Mouse (Mus musculus) E14TG2a.4 (cell line): ENCODE data around the gene Bbx.

Experiments used
- H3K27me3 ChIP-seq: 2 replicates; pipeline ENCODE4 v1.6.1; 2014; ENCODE audit warnings: low read length, control low read depth; ENCODE audit not compliant: insufficient read depth
- H3K36me3 ChIP-seq: 2 replicates; pipeline ENCODE4 v1.6.1; 2014; ENCODE audit warnings: low read length, control low read depth; ENCODE audit not compliant: insufficient read depth
- H3K4me1 ChIP-seq: replicated peaks from 2 replicates; pipeline ENCODE4 v1.6.1; 2014; ENCODE audit warnings: low read depth, low read length, control low read depth
- H3K4me3 ChIP-seq: replicated peaks from 2 replicates; pipeline ENCODE4 v1.5.1; 2014; ENCODE audit warnings: mild to moderate bottlenecking, low read length
- H3K9me3 ChIP-seq: 2 replicates; pipeline ENCODE4 v1.6.1; 2014; ENCODE audit warnings: low read length, control low read depth
- CTCF ChIP-seq: conservative IDR thresholded peaks from 2 replicates; pipeline ENCODE4 v1.5.1; 2014; ENCODE audit warnings: low read length
- NANOG ChIP-seq: IDR thresholded peaks from 2 replicates; pipeline ENCODE4 v1.6.1; 2014; ENCODE audit warnings: borderline replicate concordance, low read length, mixed read lengths
- POU5F1 ChIP-seq: IDR thresholded peaks from 2 replicates; pipeline ENCODE4 v1.6.1; 2014; ENCODE audit warnings: low read length, borderline replicate concordance

Gene Bbx

DNA sequence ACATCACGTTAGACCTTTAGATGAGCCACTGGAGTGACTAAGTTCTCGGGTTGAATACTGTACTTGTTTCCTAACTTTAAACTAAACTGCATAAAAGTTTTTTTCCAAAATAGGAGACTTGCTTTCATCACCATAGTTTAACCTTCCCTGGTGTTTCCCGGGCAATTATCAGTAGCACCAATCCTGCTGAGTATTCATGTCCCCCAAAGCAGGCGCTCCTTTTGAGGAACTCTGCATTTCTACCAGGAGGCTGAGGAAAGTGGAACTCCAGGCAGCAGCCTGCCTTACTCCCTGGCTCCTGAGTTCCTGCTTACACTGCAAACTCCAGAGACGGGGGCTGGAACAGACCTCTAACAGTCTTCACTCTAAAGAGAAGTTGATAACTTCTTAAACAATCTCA, 65.6 kb downstream of the Bbx start:
- H3K36me3 ChIP-seq, result no peaks in the 10 kb centered on the region
- TF ChIP-seq CTCF (no peak), NANOG (no peak), POU5F1 (no peak)
- no peaks in the 10 kb centered on the region for H3K9me3 ChIP-seq
- H3K4me1 ChIP-seq, result peaks cover 15% of the 10 kb centered on the region
- H3K27me3 ChIP-seq, result no peaks in the 10 kb centered on the region
- H3K4me3 ChIP-seq, result no peak overlapping the region

DNA sequence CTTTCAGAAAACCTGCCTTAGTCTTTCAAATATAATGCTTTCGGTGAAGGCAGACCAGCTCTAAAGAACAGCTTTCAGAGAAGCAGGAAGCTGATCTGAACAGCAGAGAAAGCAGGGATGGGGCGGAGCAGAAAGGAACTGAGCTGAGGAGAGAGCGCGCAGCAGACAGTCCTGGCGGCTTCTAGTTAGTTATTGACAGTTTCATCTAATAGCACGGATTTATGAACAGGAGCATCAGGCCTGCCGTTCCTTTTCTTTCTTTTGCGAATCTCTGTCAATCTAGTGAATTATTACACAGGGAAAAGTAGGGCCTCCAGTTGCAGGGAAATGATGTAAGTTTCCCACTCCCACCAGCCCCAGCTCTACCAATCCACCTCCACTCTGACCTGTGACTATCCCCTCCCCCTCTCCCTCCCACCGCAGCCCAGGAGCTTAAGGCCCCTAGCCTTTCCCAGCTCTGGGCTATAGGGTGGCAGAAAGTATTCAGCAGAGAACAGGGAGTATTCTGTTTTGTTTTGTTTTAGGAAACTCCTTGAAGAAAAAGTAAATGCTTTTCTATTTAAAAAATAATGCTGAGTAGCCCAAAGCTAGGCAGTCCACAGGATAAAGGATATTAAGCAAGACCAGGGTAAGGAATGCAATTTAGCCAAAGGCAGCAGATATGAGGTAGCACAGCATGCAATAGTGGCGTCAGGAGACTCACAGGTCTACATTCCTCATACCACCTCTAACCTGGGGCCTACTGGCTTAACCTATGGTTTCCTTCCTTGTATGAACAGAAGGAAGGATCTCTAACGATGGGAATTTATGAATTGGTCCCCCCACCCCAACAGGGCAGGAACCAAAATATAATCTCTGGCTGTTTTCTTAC, 67.8 kb downstream of the Bbx start:
- H3K27me3 ChIP-seq, result no peaks in the 10 kb centered on the region
- no peaks in the 10 kb centered on the region for H3K9me3 ChIP-seq
- peaks cover 25% of the 10 kb centered on the region for H3K4me1 ChIP-seq
- TF ChIP-seq CTCF (no peak), NANOG (no peak), POU5F1 (no peak)
- H3K36me3 ChIP-seq, result no peaks in the 10 kb centered on the region
- peak overlapping the region; percentile 69 for H3K4me3 ChIP-seq

GRCm38 (mm10) chr16:50363443-50364188, 68.6 kb downstream of the Bbx start:
- Histone ChIP-seq H3K4me3 (peak overlapping the region; percentile 69), H3K27me3 (no peaks in the 10 kb centered on the region), H3K36me3 (no peaks in the 10 kb centered on the region), H3K4me1 (peaks cover 25% of the 10 kb centered on the region), H3K9me3 (no peaks in the 10 kb centered on the region)
- TF ChIP-seq NANOG (no peak), POU5F1 (no peak), CTCF (no peak)

GRCm38 (mm10) chr16:50360631-50361030, 71.6 kb downstream of the Bbx start:
- Histone ChIP-seq H3K4me1 (peaks cover 25% of the 10 kb centered on the region), H3K36me3 (no peaks in the 10 kb centered on the region), H3K9me3 (no peaks in the 10 kb centered on the region), H3K27me3 (no peaks in the 10 kb centered on the region), H3K4me3 (no peak overlapping the region)
- TF ChIP-seq POU5F1, result no peak
- no peak for TF ChIP-seq NANOG
- TF ChIP-seq CTCF, result no peak

DNA sequence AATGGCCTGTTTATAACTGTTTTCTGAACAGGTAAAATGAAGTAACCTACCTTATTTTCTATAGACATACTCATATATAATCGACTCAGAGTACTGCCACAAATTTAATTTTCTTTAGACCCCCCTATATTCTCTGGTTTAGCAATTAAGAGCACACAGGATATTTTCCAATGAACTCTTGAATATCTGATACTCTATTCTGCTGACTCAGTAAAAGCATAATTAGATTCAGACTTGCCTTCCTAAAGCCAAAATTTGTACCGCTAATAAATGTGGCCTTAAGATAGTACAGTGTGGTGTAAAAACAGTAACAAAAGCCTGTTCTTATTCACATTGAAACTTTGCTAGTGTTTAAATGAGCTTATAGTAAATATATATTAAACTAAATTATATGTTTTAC, 102.5 kb downstream of the Bbx start:
- H3K9me3 ChIP-seq, result no peaks in the 10 kb centered on the region
- H3K4me1 ChIP-seq, result no peaks in the 10 kb centered on the region
- H3K36me3 ChIP-seq, result no peaks in the 10 kb centered on the region
- TF ChIP-seq NANOG (no peak), CTCF (no peak), POU5F1 (no peak)
- H3K4me3 ChIP-seq, result no peak overlapping the region
- no peaks in the 10 kb centered on the region for H3K27me3 ChIP-seq

DNA sequence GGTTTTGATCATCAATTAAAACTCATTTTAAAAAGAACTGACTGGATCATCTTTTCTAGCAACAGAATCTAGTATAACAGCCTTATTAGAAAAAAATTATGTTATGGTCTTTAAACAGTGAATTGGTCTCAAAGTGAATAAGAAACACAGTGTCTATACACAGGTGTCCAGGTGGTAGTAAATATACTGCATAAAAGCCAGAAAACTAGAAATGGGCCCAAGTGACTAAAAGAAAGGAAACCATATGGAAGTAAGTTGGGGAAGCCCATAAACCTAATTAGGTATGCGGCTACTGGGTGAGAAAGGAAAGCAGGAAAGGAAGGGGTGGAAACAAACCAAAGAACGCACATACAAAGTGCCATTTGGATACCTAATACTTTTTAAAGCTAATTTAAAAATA, 107.4 kb downstream of the Bbx start:
- Histone ChIP-seq H3K9me3 (no peaks in the 10 kb centered on the region), H3K27me3 (no peaks in the 10 kb centered on the region), H3K4me1 (peaks cover 4% of the 10 kb centered on the region), H3K36me3 (no peaks in the 10 kb centered on the region), H3K4me3 (no peak overlapping the region)
- no peak for TF ChIP-seq POU5F1
- TF ChIP-seq NANOG, result no peak
- no peak for TF ChIP-seq CTCF

DNA sequence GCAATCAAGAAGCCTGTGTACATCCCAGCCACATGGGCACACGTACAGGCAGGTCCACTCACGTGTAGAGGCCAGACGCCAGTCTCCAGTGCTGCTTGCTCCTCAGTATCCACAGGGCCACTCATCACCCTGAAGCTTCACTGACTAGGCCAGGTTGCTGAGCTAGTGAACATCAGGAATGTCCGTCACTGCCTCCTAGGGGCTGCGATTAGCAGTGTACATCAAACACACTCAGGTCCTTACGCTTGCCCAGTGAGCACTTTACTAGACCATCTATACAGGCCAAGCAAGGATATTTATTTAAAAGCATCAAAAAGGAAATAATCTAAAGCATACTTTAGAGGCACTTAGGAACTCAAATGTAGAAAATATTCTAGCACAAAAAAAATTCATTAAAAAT, 107.9 kb downstream of the Bbx start:
- TF ChIP-seq NANOG (no peak), POU5F1 (no peak), CTCF (peak; percentile 18; the same call in 1 of the 2 replicates)
- Histone ChIP-seq H3K4me3 (no peak overlapping the region), H3K27me3 (no peaks in the 10 kb centered on the region), H3K36me3 (no peaks in the 10 kb centered on the region), H3K9me3 (no peaks in the 10 kb centered on the region), H3K4me1 (peaks cover 4% of the 10 kb centered on the region)

DNA sequence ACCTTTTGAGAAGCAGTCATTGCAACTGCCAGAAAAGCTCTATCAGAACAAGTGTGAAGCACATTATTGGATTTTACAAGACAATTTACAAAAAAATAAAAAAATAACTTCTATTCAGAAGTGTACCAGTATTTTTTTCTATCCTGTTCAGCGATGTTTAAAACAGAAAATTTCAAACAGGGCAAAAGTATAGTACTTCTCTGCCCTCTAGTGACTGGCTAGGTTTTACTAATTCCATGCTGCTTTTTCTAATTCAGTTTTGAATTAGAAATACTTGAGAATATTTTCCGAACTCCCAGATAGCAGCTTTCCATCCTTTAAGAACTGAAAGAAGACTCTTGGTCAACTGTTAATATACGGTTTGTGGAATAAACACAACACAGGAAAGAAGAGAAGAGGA, 110.8 kb downstream of the Bbx start:
- Histone ChIP-seq H3K4me3 (no peak overlapping the region), H3K4me1 (peaks cover 4% of the 10 kb centered on the region), H3K9me3 (no peaks in the 10 kb centered on the region), H3K36me3 (no peaks in the 10 kb centered on the region), H3K27me3 (no peaks in the 10 kb centered on the region)
- no peak for TF ChIP-seq CTCF
- no peak for TF ChIP-seq POU5F1
- TF ChIP-seq NANOG, result no peak
